Mouse (Mus musculus) spleen, adult 2 months (tissue): ENCODE measurements around the gene Gpc5. TPM values are rescaled to one million over a fixed set of nuclear protein-coding genes. Genes with fewer than 3 reads are reported as not detected.

Source experiments
- DNase-seq, 2 experiments: peaks; one replicate each; pipeline versions ENCODE4 v3.0.0 to v3.0.0-alpha.2; 2012 to 2021; ENCODE audit warnings: low spot score in 2 of 2, low read depth in 1 of 2
- H3K27ac ChIP-seq: fragments of 200-500 bp; 2 replicates; pipeline ENCODE4 v1.5.1; 2012; ENCODE audit warnings: low read length, inconsistent platforms; ENCODE audit not compliant: insufficient read depth
- H3K27me3 ChIP-seq: fragments of 200-500 bp; 2 replicates; pipeline ENCODE4 v1.6.1; 2012; ENCODE audit warnings: mild to moderate bottlenecking, moderate library complexity, low read length, inconsistent platforms; ENCODE audit not compliant: control insufficient read depth, insufficient read depth
- H3K36me3 ChIP-seq: fragments of 200-500 bp; 2 replicates; pipeline ENCODE4 v1.6.1; 2012; ENCODE audit warnings: mild to moderate bottlenecking, low read length, inconsistent platforms; ENCODE audit not compliant: control insufficient read depth, insufficient read depth
- H3K4me1 ChIP-seq: fragments of 200-500 bp; 2 replicates; pipeline ENCODE4 v1.6.1; 2011; ENCODE audit warnings: inconsistent platforms; ENCODE audit not compliant: control insufficient read depth, insufficient read depth, insufficient read length
- H3K4me3 ChIP-seq: fragments of 200-500 bp; 2 replicates; pipeline ENCODE4 v1.5.1; 2011; ENCODE audit warnings: mild to moderate bottlenecking, inconsistent platforms; ENCODE audit not compliant: insufficient read depth, insufficient read length; ENCODE audit errors: extremely low read depth
- CTCF ChIP-seq: fragments of 200-500 bp; IDR thresholded peaks from 2 replicates; pipeline ENCODE4 v1.5.1; 2011; ENCODE audit warnings: mild to moderate bottlenecking, inconsistent platforms; ENCODE audit not compliant: insufficient read depth, insufficient read length, insufficient replicate concordance; ENCODE audit errors: extremely low read depth
- POLR2A ChIP-seq: fragments of 200-500 bp; IDR thresholded peaks from 2 replicates; pipeline ENCODE4 v1.6.1; 2011; ENCODE audit warnings: low read depth, low read length, inconsistent platforms
- WGBS: fragments of 180-500 bp; shearing (Covaris S2); methylation state at CpG from one replicate; pipeline ENCODE4 v1.1.7; 2018; 5-methylcytosine and 5-hydroxymethylcytosine counted together
- polyA plus RNA-seq: library from polyadenylated mRNA; depleted of rRNA; stranded (reverse); fragments of >200 nt; gene quantifications from 2 replicates; pipeline ENCODE4 v1.2.3, GENCODE M21; 2012

Gene Gpc5
- polyA plus RNA-seq, 1 experiment, result not detected

- Histone ChIP-seq H3K27ac (no peak overlapping the region), H3K36me3 (no peaks in the 10 kb centered on the region), H3K4me3 (no peak overlapping the region), H3K4me1 (no peaks in the 10 kb centered on the region), H3K27me3 (no peaks in the 10 kb centered on the region)
- 77% methylated on average over 1 of the region's 1 CpGs for WGBS
- DNase-seq, result no peak
- no peak for TF ChIP-seq CTCF
- no peak for TF ChIP-seq POLR2A
Measured at GRCm38 (mm10) chr14:115633311-115633710, 541.3 kb downstream of the Gpc5 start.

- 81% methylated on average over 2 of the region's 2 CpGs for WGBS
- no peak overlapping the region for H3K27ac ChIP-seq
- no peaks in the 10 kb centered on the region for H3K27me3 ChIP-seq
- no peak for TF ChIP-seq CTCF
- TF ChIP-seq POLR2A, result no peak
- H3K4me3 ChIP-seq, result no peak overlapping the region
- no peaks in the 10 kb centered on the region for H3K4me1 ChIP-seq
- no peak for DNase-seq
- H3K36me3 ChIP-seq, result no peaks in the 10 kb centered on the region
Measured at GRCm38 (mm10) chr14:115679875-115680274, 587.9 kb downstream of the Gpc5 start.

GRCm38 (mm10) chr14:115746013-115746412 lies 654.0 kb downstream of the Gpc5 start:
- no peak overlapping the region for H3K4me3 ChIP-seq
- TF ChIP-seq CTCF (no peak), POLR2A (no peak)
- H3K27me3 ChIP-seq, result no peaks in the 10 kb centered on the region
- H3K36me3 ChIP-seq, result no peaks in the 10 kb centered on the region
- no peak for DNase-seq
- no peaks in the 10 kb centered on the region for H3K4me1 ChIP-seq
- H3K27ac ChIP-seq, result no peak overlapping the region
- WGBS, result 88% methylated on average over 1 of the region's 1 CpGs

DNA sequence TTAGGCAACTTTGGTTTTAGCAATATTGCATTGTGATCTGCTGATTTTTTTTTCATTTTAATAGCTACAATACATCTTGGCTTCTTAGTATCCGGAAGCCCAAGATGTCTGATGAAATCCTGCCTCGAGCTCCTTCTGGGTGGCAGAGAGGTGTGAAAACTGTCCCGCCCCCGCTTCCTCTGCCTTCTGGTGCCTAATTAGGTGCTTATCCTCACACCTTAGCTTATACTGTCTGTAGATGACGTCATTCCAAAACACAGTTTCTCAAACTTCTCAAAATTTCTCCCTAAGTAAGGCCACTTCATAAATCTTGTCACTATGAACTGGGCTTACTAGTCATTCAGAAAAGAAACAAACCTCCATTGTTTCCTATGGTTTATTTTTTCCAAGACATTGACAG lies 668.2 kb downstream of the Gpc5 start:
- Histone ChIP-seq H3K27me3 (no peaks in the 10 kb centered on the region), H3K27ac (no peak overlapping the region), H3K4me1 (no peaks in the 10 kb centered on the region), H3K36me3 (no peaks in the 10 kb centered on the region), H3K4me3 (no peak overlapping the region)
- DNase-seq, result no peak
- TF ChIP-seq POLR2A (no peak), CTCF (no peak)
- 49% methylated on average over 5 of the region's 5 CpGs for WGBS

- WGBS, result 72% methylated on average over 7 of the region's 7 CpGs
- no peak overlapping the region for H3K4me3 ChIP-seq
- DNase-seq, result no peak
- H3K27me3 ChIP-seq, result no peaks in the 10 kb centered on the region
- no peaks in the 10 kb centered on the region for H3K36me3 ChIP-seq
- H3K4me1 ChIP-seq, result no peaks in the 10 kb centered on the region
- no peak overlapping the region for H3K27ac ChIP-seq
- TF ChIP-seq CTCF (no peak), POLR2A (no peak)
Measured at GRCm38 (mm10) chr14:115779382-115780177, 687.6 kb downstream of the Gpc5 start.

DNA sequence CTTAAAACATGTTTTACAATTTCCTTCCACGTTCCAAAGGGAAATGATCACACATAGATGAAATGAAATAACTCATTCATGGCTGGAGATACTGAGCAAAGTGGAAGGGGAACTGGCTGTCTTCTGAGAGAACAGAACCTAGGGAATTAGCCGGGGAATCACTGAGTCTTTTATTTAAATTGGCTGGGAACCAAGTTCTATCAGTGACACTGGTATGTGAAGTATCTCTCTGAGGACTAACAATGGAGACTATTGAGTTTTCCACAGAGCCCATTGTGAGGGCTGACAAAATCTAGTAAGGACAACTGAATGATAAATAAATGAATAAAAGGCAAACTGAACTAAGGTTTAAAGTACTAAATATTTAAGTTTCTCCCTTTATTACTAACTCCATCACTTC lies 712.7 kb downstream of the Gpc5 start:
- no peaks in the 10 kb centered on the region for H3K36me3 ChIP-seq
- H3K27ac ChIP-seq, result no peak overlapping the region
- H3K4me3 ChIP-seq, result no peak overlapping the region
- no peaks in the 10 kb centered on the region for H3K4me1 ChIP-seq
- WGBS, result 42% methylated on average over 2 of the region's 2 CpGs
- no peak for TF ChIP-seq POLR2A
- H3K27me3 ChIP-seq, result no peaks in the 10 kb centered on the region
- no peak for DNase-seq

DNA sequence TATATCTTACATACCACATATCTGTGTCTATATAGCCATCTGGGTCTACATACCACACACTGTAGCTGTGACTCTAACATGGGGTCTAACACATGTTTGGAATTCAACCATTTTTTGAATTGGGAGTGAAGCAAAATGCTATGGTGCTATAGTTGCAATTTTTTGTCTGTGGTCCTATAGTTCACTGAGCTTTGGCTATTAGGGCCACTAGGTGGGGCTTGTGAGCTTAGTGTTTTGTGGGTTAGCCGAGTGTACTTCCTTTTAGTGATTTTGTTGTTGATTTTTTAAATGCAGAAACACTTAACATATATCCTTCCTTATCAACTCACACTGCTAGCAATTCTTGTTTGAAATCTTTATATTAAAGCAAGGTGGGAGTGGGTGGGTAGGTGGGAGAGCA lies 727.0 kb downstream of the Gpc5 start:
- DNase-seq, result no peak
- no peak for TF ChIP-seq POLR2A
- TF ChIP-seq CTCF, result no peak
- H3K27ac ChIP-seq, result no peak overlapping the region
- no peaks in the 10 kb centered on the region for H3K36me3 ChIP-seq
- H3K4me1 ChIP-seq, result no peaks in the 10 kb centered on the region
- WGBS, result 0% methylated on average over 1 of the region's 1 CpGs
- H3K27me3 ChIP-seq, result no peaks in the 10 kb centered on the region
- no peak overlapping the region for H3K4me3 ChIP-seq

- no peak overlapping the region for H3K27ac ChIP-seq
- no peaks in the 10 kb centered on the region for H3K36me3 ChIP-seq
- no peak for DNase-seq
- H3K4me3 ChIP-seq, result no peak overlapping the region
- no peak for TF ChIP-seq POLR2A
- no peak for TF ChIP-seq CTCF
- H3K4me1 ChIP-seq, result no peaks in the 10 kb centered on the region
- H3K27me3 ChIP-seq, result no peaks in the 10 kb centered on the region
- WGBS, result 92% methylated on average over 7 of the region's 7 CpGs
Measured at GRCm38 (mm10) chr14:115821657-115822056, 729.6 kb downstream of the Gpc5 start.
